Mouse (Mus musculus): ENCODE data around the gene Shisa8.

The Shisa8 gene

GRCm38 (mm10) chr15:82170437-82171377 lies 41.9 kb downstream of the Shisa8 start:
- no peak for DNase-seq

GRCm38 (mm10) chr15:82169671-82170070 lies 42.9 kb downstream of the Shisa8 start:
- DNase-seq = no peak

DNA sequence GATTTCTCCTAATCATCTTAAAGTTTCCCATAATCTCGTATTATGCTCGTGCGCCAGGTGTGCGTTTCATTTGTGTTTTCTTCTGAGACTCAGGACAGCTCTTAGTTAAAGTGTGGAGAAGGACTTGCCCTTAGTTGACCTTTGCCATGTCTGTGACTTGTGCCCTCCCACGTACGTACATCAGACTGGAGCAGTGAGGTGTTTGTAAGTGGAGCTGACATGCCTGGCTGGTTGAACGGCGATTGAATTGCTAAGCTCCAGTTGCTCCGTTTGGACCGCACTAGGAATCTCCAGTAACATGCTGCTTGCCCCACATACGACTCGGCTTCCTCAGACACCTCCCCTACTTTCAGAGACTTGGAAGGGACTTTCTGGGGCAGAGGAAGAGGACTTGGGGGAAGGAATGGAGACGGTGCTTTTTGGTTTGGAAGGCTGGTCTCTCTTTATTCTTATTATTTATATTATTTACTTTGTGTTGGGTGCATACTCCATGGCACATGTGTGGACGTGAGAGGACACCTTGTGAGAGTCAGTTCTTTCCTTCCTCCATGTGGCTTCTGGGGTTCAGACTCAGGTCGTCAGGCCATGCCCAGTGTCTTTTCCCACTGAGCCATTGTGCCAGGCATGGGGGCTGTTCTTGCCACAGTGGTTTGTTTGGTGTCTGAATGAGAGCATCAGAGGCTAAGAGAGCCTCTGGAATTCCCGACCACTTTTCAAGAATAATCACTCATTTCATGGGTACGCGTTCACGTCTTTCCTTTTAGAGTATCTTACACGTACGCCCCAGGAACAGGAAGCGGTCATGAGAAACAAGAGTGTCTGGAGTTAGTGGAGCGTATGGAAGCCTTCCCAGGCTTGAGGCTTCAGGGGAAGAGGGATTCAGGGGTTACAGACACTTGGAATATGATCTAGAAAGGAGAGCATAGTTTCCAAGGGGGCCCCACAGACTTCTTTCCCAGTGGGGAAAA lies 45.1 kb downstream of the Shisa8 start:
- peak; percentile 33 to 34 for DNase-seq

DNA sequence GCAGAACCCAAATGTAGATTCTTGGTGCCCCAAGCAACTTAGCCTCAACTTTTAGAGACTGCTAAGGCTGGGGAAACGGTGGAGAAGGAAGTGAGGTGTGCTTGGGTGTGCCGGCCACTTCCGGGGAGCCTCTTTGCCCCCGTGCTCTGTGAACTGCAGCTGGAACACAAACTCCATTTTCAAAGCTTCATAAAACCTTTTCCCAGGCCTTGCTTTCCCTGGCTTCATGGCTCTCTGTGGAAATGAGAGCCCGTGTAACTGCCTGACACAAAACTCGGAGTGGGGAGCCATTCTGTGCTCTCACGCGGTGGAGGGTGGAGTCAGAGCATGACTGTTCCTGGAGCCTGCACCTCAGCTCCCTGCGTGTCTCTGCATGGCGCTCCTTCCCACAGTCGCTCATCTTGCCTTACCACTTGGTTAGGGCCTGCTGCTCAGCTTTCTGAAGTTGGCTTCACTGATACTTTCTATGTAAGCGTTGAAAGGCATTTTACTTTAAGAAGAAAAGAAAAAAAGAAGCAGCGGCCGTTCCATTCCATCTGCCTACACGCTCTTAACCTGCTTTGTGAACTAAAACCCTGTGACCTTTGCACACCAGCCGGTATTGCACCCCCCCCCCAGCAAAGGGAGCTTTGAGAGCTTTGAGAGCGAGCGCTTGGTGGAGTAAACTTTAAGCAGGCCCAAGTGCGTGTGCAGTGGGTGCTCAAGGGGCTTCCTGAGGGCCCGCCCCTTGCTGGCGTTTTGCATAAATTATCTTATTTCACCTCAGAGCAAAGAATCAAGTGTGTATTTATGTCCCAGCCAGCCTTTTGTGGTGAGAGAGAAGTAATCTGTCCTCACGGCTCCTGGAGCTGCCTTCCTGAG lies 46.1 kb downstream of the Shisa8 start:
- DNase-seq = peak; percentile 76 to 82

- DNase-seq = peak; percentile 96 to 97
These were observed 47.0 kb downstream of the Shisa8 start for GRCm38 (mm10) chr15:82165332-82166239.

DNA sequence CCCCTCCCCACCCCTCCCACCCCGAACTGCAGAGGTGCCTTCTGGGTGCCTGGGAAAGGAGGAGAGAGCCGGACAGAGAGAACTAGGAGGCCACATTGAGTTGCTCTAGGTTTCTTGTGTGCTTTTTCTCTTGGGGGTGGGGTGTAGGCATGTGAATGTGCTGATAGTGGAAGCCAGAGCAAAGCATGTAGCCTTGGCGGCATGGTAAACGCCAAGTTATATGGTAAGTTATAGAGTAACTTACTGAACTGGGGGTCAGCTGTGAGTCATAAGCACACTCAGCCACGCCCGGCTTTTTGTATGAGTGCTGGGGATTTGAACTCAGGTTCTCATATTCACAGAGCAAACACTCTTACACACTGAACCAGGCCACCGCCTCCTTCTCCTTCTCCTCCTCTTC lies 48.1 kb downstream of the Shisa8 start:
- no peak for DNase-seq

DNA sequence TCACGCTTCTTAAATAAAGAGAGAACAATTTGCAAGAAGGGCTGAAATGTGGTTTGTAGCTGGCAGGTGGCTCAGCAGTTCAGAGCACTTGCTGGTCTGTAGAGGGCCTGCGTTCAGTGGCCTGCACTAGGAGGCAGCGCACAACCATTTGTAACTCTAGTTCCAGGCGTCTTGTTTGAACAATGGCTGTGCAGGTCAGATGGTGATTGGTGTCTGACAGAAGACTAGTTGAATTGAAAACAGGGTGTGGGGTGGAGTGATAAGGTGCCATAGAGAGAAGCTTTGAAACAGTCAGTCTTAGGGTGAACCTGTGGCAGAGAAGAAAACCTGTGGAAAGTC lies 48.6 kb downstream of the Shisa8 start:
- no peak for DNase-seq

- DNase-seq = peak; percentile 60 to 63
These were observed 49.1 kb downstream of the Shisa8 start for GRCm38 (mm10) chr15:82163356-82164060.

- no peak for DNase-seq
These were observed 50.5 kb downstream of the Shisa8 start for GRCm38 (mm10) chr15:82161965-82162600.

DNA sequence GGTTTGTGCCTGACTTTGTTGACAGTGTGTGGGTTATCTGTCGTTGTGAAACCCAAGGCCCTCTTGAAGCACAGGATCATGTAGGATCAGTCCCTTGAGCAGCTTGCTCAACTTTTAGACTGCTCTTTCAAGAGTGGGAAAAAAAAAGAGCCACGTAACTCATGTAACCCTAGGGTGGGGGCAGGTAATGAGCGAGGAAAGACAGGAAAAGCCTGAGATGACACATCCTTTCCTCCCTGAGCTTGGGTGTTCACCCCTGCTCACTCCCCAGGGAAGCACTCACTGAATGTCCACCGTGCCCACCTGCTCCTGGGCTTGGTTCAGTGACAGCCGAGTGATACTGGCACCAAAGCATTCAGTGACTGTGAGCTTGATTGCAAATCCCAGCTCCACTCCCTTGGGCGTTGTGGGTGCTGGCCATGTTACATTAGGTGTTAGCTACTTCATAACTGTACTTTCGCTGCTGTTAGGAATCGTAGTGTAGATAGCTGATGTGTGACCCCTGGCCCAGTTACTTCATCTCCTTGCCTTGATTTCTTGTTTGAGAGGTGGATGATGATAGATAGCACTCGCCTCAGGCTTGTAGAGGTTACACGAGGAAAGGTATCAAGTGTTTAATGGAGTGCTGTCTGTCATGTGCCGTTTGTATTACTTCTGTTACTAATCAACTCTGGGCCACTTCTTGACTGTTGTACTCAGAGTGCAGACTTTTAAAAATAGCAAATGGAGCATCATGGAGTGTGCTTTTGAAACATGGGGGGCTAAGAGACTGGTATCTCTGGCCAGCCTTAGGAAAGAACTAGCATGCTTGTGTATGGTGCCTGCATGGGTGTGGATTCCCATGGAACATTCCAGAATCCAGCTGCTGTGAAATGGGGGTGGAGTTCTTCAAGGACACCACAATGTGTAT lies 51.6 kb downstream of the Shisa8 start:
- DNase-seq = no peak

GRCm38 (mm10) chr15:82159471-82159870 lies 53.1 kb downstream of the Shisa8 start:
- no peak for DNase-seq

- no peak for DNase-seq
These were observed 54.2 kb downstream of the Shisa8 start for GRCm38 (mm10) chr15:82158243-82159035.

- peak; percentile 31 to 42 for DNase-seq
These were observed 55.7 kb downstream of the Shisa8 start for GRCm38 (mm10) chr15:82156902-82157301.

DNA sequence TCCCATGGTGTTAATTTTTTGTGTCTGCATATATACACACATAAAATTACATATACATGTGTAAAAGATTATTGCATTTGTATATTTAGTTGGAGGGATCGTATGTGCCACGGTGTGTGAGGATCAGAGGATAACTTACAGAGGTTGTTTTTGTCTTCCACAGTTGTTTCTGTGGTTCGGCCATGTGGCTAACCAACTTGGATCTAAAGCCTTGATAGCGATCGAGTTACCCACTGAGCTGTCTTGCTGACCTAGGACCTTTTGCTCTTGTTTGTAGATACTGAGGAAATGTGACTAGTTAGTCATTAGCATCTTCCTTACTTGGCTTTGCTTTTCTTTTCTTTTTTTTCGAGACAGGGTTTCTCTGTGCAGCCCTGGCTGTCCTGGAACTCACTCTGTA lies 56.3 kb downstream of the Shisa8 start:
- no peak for DNase-seq

All from B cell, adult 2 months (primary cell).